Mouse (Mus musculus) midbrain, embryonic 16.5 days (tissue): ENCODE data around the gene Sft2d2. TPM values are rescaled to one million over a fixed set of nuclear protein-coding genes. Genes with fewer than 3 reads are reported as not detected.

Experiments
- ATAC-seq: fragments of 200-750 bp; cut with Nextera tagmentation; 2 replicates; pipeline ENCODE4 v1.8.0; 2017; ENCODE audit warnings: moderate TSS enrichment
- H3K27ac ChIP-seq: fragments of 300-500 bp; sonication (generic); 2 replicates; pipeline ENCODE4 v1.5.1; 2014; ENCODE audit warnings: mild to moderate bottlenecking, low read length, mixed read lengths
- H3K27me3 ChIP-seq: fragments of 300-500 bp; sonication (generic); 2 replicates; pipeline ENCODE4 v1.6.1; 2014; ENCODE audit warnings: low read depth, low read length, mixed read lengths; ENCODE audit not compliant: control insufficient read depth, insufficient read depth
- H3K36me3 ChIP-seq: fragments of 300-500 bp; sonication (generic); 2 replicates; pipeline ENCODE4 v1.6.1; 2014; ENCODE audit warnings: mild to moderate bottlenecking, low read length, moderate library complexity, mixed read lengths; ENCODE audit not compliant: control insufficient read depth, insufficient read depth
- H3K4me1 ChIP-seq: fragments of 300-500 bp; sonication (generic); 2 replicates; pipeline ENCODE4 v1.6.1; 2014; ENCODE audit warnings: mild to moderate bottlenecking, low read length, mixed read lengths; ENCODE audit not compliant: control insufficient read depth, insufficient read depth
- H3K4me2 ChIP-seq: fragments of 300-500 bp; sonication (generic); 2 replicates; pipeline ENCODE4 v1.6.1; 2014; ENCODE audit warnings: mild to moderate bottlenecking, low read length, mixed read lengths
- H3K4me3 ChIP-seq: fragments of 300-500 bp; sonication (generic); 2 replicates; pipeline ENCODE4 v1.5.1; 2014; ENCODE audit warnings: low read depth, mild to moderate bottlenecking, low read length, moderate library complexity, mixed read lengths
- H3K9ac ChIP-seq: fragments of 300-500 bp; sonication (generic); 2 replicates; pipeline ENCODE4 v1.6.1; 2014; ENCODE audit warnings: low read depth, low read length, mixed read lengths
- H3K9me3 ChIP-seq: fragments of 300-500 bp; sonication (generic); replicated peaks from 2 replicates; pipeline ENCODE4 v1.6.1; 2014; ENCODE audit warnings: mild to moderate bottlenecking, low read length, mixed read lengths; ENCODE audit not compliant: control insufficient read depth, poor library complexity, severe bottlenecking
- WGBS: fragments of 180-500 bp; shearing (Covaris S2); extraction: QIAGEN DNeasy Blood & Tissue Kit; methylation state at CpG from one replicate; pipeline ENCODE4 v1.1.7; 2014; 5-methylcytosine and 5-hydroxymethylcytosine counted together
- polyA plus RNA-seq: library from polyadenylated mRNA; unstranded; fragments of >200 nt; fragmentation: Nextera tagmentation; extraction: Ambion mirVana; gene quantifications from 2 replicates; pipeline ENCODE4 v1.2.1, GENCODE M21; 2015

The Sft2d2 gene
- polyA plus RNA-seq, 1 experiment from 2014 or later = 5.9 TPM

DNA sequence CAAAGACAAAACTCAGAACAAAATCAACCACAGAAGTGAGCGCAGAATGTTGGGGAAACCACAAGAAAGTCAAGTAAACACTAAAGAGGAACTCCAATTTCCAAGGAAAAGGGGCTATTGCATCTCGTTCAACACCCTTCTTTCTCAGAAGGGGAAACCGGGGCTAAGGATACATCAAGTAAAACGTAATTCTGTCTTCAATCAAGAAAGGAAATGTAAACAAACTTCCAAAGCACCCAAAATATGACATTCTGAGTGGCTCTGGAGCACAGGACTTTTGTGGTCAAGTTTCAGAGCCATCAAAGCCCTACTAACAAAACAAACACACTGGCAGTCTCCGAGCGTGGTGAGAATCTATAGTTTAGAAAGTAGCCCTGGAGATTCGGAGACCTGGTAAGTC is 812 bp downstream of the Sft2d2 start:
- H3K27ac ChIP-seq = no peak overlapping the region

DNA sequence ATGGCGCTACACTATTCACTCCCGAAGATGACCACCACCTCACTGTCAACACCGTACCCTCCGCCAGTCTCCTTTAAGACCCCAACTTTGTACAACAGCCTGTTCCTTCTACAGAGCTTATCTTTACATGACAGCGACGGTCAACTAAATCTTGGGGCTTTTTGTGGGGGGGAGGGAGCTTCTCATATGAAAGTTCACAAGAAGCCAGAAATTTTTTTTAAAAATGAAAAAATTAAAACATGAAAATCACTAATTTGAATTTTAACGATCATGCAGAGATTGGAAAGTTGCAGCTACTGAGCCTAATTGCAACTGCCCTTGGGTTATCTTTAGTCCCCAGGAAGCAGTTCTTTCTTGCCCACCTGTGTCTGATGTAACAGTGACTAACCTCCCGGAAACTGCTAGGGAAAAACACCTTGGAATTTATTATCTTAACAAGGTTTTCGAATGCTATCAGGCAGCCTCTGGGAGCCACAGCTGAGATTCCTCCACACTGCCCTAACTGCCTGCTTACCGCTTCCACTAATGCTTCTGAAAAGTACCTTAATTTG is 1.4 kb downstream of the Sft2d2 start:
- H3K27ac ChIP-seq = no peak overlapping the region
- no peak overlapping the region for H3K4me2 ChIP-seq
- no peak for ATAC-seq
- peaks cover 2% of the 10 kb centered on the region; the same call in 1 of the 2 replicates for H3K27me3 ChIP-seq
- no peak overlapping the region for H3K9ac ChIP-seq
- no peaks in the 10 kb centered on the region for H3K36me3 ChIP-seq
- H3K9me3 ChIP-seq = no peaks in the 10 kb centered on the region
- H3K4me3 ChIP-seq = no peak overlapping the region
- WGBS = 79% methylated on average over 10 of the region's 10 CpGs
- peaks cover 9% of the 10 kb centered on the region for H3K4me1 ChIP-seq

More for the DNA sequence above, 812 bp downstream of the Sft2d2 start:
- Histone ChIP-seq H3K9me3 (no peaks in the 10 kb centered on the region), H3K4me1 (peaks cover 8% of the 10 kb centered on the region), H3K4me2 (peak overlapping the region; percentile 98), H3K27me3 (peaks cover 2% of the 10 kb centered on the region; the same call in 1 of the 2 replicates), H3K36me3 (no peaks in the 10 kb centered on the region), H3K9ac (no peak overlapping the region; the same call in 1 of the 2 replicates), H3K4me3 (peak overlapping the region; percentile 84)
- 20% methylated on average over 7 of the region's 7 CpGs for WGBS
- no peak; the same call in 1 of the 2 replicates for ATAC-seq

DNA sequence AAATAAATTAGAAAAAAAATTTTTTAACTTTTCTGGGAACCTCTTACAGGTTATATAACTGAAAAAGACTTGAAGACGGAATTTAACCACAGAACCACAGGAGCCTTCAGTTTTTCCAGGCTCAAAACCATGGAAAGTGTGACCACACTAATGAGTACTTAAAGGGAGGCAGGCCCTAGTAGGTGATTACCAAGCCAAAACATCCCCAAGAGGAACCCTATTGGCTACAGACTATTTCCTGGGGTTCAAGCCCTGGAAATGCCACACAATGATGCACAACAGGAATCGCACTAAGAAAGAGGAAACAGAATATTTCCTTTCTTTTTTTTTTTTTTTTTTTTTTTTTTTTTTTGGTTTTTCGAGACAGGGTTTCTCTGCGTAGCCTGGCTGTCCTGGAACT is 2.1 kb downstream of the Sft2d2 start:
- no peak overlapping the region for H3K4me2 ChIP-seq
- peaks cover 12% of the 10 kb centered on the region for H3K4me1 ChIP-seq
- peaks cover 2% of the 10 kb centered on the region; the same call in 1 of the 2 replicates for H3K27me3 ChIP-seq
- ATAC-seq = no peak
- H3K9me3 ChIP-seq = no peaks in the 10 kb centered on the region
- no peak overlapping the region for H3K4me3 ChIP-seq
- no peak overlapping the region for H3K9ac ChIP-seq
- no peak overlapping the region for H3K27ac ChIP-seq
- no peaks in the 10 kb centered on the region for H3K36me3 ChIP-seq
- WGBS = 84% methylated on average over 4 of the region's 4 CpGs

DNA sequence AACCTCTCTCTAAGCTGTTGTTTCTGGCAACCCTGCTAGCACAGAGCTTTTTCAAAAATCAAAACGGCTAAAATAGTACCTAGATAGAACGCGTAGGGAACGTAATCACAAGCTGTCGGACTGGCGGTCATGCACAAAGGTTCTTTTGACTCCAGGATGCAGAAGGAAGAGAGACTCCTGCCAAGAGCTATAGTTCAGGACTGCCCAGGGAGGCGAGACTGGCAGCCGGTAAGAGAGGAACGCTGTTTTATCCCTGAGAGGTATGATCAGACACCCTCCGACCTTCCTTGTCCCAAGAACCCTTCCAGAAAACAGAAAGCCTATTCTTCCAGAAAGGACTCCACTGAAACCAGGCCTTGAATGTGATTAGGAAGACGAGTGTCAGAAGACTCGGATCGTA is 2.6 kb downstream of the Sft2d2 start:
- Histone ChIP-seq H3K4me1 (peaks cover 12% of the 10 kb centered on the region), H3K9me3 (no peaks in the 10 kb centered on the region), H3K4me3 (no peak overlapping the region), H3K9ac (no peak overlapping the region), H3K4me2 (peak overlapping the region; percentile 10; the same call in 1 of the 2 replicates), H3K27ac (no peak overlapping the region), H3K27me3 (peaks cover 2% of the 10 kb centered on the region; the same call in 1 of the 2 replicates), H3K36me3 (no peaks in the 10 kb centered on the region)
- WGBS = 45% methylated on average over 13 of the region's 13 CpGs
- ATAC-seq = no peak

DNA sequence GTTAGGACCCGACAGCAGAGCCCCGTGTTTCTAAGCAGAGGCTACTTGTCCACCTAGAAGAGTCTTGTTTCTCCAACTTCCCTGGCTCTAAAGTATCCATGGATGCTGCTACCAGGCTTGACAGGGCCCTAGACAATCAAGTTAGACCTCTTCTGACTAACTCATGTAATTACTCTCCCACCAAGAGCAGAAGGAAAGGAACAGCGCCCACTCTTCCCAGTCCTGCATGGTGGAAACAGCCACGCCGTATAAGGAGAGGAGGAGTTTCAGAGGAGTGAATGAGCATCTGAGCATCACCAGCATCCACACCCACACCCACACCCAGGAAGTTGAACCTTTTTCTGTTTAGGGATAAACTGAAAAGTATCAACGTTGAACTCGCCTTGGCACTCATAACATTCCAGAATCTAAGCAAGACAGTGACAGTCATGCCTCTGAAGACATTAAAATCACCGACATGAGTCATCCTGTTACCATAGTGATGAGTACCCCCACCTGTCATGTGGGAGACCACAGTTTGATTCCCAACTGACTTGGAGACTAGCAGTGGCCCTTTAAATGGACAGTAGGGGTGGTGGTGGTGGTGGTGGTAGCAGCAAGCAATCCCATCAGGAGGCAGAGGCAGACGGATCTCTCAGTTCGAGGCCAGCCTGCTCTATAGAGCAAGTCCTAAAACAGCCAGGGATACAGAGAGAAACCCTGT is 3.5 kb downstream of the Sft2d2 start:
- H3K4me1 ChIP-seq = peaks cover 12% of the 10 kb centered on the region
- 93% methylated on average over 10 of the region's 10 CpGs for WGBS
- no peaks in the 10 kb centered on the region for H3K36me3 ChIP-seq
- no peak overlapping the region for H3K27ac ChIP-seq
- no peak for ATAC-seq
- H3K4me2 ChIP-seq = no peak overlapping the region
- peaks cover 2% of the 10 kb centered on the region; the same call in 1 of the 2 replicates for H3K27me3 ChIP-seq
- no peaks in the 10 kb centered on the region for H3K9me3 ChIP-seq
- no peak overlapping the region for H3K9ac ChIP-seq
- H3K4me3 ChIP-seq = no peak overlapping the region

DNA sequence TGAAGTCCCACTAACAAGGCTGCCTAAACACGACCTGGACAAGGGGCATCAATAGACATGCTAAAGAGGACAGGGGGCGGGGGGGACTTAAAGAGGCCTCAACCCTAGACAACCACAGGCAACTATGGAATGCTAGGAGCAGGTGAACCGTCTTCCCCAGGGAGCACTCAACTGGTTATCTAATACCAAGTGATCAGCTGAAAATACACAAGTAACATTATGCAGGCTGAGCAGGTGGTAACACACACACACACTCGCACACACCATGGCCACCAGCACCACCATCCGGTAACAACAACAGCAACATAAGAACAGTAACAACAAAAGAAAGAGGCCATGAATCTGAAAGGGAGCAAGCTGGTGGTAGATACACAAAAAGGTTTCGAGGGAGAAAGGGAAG is 4.2 kb downstream of the Sft2d2 start:
- H3K27ac ChIP-seq = no peak overlapping the region
- no peak overlapping the region for H3K9ac ChIP-seq
- H3K9me3 ChIP-seq = no peaks in the 10 kb centered on the region
- no peaks in the 10 kb centered on the region for H3K36me3 ChIP-seq
- no peak overlapping the region for H3K4me2 ChIP-seq
- H3K27me3 ChIP-seq = no peaks in the 10 kb centered on the region; the same call in 1 of the 2 replicates
- H3K4me1 ChIP-seq = peaks cover 12% of the 10 kb centered on the region
- H3K4me3 ChIP-seq = no peak overlapping the region
- WGBS = 77% methylated on average over 6 of the region's 6 CpGs
- no peak for ATAC-seq

DNA sequence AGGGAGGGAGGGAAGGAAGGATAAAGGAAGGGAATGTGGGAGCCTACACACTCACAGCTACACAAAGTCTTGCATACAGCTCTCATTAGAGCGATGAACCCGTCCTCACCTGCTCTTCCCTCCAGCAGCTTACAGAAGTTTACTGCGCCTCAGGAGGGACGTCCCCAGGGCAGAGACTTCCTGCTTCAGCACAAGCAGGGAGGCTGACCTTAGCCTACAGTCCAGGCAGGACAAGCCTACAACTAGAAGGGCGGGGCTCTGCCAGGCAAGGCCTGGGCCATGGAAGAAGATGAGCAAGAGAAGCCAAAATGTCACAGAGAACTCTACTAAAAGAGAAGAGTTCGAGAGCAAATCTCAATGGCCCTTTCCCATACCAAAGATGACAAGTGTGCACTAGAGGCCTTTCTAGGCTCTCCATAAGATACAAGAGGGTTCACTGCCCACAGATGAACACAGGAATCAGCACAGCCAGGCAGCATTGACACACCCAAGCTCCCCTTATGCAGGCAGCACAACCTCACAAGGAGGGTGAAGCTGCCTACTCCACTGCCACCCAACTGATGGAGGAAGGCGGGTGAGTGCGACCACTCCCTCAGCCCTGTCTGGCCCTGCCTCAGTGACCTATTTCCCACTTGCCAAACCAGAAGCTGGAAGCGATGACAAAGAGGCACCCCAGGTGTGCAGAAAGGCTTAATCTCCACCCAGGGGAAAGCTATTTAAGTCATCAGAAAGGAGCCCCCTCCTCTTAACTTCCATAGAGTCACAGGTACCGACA is 5.2 kb downstream of the Sft2d2 start:
- Histone ChIP-seq H3K4me1 (peaks cover 7% of the 10 kb centered on the region; the same call in 1 of the 2 replicates), H3K4me3 (no peak overlapping the region), H3K9ac (no peak overlapping the region), H3K27ac (no peak overlapping the region), H3K27me3 (no peaks in the 10 kb centered on the region; the same call in 1 of the 2 replicates), H3K4me2 (no peak overlapping the region), H3K36me3 (no peaks in the 10 kb centered on the region), H3K9me3 (no peaks in the 10 kb centered on the region)
- WGBS = 81% methylated on average over 10 of the region's 10 CpGs
- ATAC-seq = no peak

DNA sequence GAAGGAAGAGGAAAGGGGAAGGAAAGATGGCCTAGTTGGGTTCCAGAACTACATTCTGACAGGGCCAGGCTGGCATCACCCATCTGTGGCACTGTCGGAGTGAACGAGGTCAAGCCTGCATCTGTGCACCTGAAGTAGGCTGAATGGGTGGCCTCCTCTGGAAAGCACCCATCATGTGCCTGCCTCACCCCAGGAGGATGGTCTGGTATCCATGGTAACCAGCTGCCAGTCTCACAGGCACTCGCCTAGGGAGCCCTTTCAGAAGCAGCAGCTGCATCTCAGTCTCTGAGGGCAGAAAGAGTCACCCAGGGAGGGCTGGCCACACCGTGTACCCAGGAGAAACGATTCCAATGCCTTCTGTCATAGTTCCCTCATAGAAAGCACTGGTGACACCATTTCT is 6.9 kb downstream of the Sft2d2 start:
- Histone ChIP-seq H3K4me3 (no peak overlapping the region), H3K27me3 (no peaks in the 10 kb centered on the region), H3K4me1 (peaks cover 4% of the 10 kb centered on the region; the same call in 1 of the 2 replicates), H3K9me3 (no peaks in the 10 kb centered on the region), H3K27ac (no peak overlapping the region), H3K9ac (no peak overlapping the region), H3K4me2 (no peak overlapping the region), H3K36me3 (no peaks in the 10 kb centered on the region)
- ATAC-seq = peak; percentile 66; the same call in 1 of the 2 replicates
- WGBS = 38% methylated on average over 5 of the region's 5 CpGs
